Mouse (Mus musculus) hindbrain, embryonic 16.5 days (tissue): ENCODE measurements at regions not wholly inside any gene's neighbourhood (a gene's known extent, or its start where the extent isn't known, plus 50 kb on each side); places are given as distances from the start of the nearest gene placed in this dataset.
A peak's percentile ranks its signal among the peaks of the same experiment; 100 is the strongest.

Experiments used
- ATAC-seq: fragments of 200-750 bp; cut with Nextera tagmentation; 2 replicates; pipeline ENCODE4 v1.8.0; 2017; ENCODE audit warnings: moderate TSS enrichment, moderate library complexity
- H3K27ac ChIP-seq: fragments of 300-500 bp; sonication (generic); 2 replicates; pipeline ENCODE4 v1.5.1; 2014; ENCODE audit warnings: low read depth, mild to moderate bottlenecking, control low read depth, low read length, moderate library complexity
- H3K27me3 ChIP-seq: fragments of 300-500 bp; sonication (generic); replicated peaks from 2 replicates; pipeline ENCODE4 v1.6.1; 2014; ENCODE audit warnings: low read length; ENCODE audit not compliant: control insufficient read depth, insufficient read depth
- H3K36me3 ChIP-seq: fragments of 300-500 bp; sonication (generic); 2 replicates; pipeline ENCODE4 v1.6.1; 2014; ENCODE audit warnings: mild to moderate bottlenecking, low read length, moderate library complexity, mixed read lengths; ENCODE audit not compliant: control insufficient read depth, insufficient read depth
- H3K4me1 ChIP-seq: fragments of 300-500 bp; sonication (generic); 2 replicates; pipeline ENCODE4 v1.6.1; 2014; ENCODE audit warnings: low read depth, low read length; ENCODE audit not compliant: control insufficient read depth, insufficient read depth
- H3K4me2 ChIP-seq: fragments of 300-500 bp; sonication (generic); 2 replicates; pipeline ENCODE4 v1.6.1; 2014; ENCODE audit warnings: mild to moderate bottlenecking, low read length, control low read depth, moderate library complexity
- H3K4me3 ChIP-seq: fragments of 300-500 bp; sonication (generic); 2 replicates; pipeline ENCODE4 v1.5.1; 2014; ENCODE audit warnings: mild to moderate bottlenecking, low read length, control low read depth, moderate library complexity
- H3K9ac ChIP-seq: fragments of 300-500 bp; sonication (generic); 2 replicates; pipeline ENCODE4 v1.6.1; 2014; ENCODE audit warnings: low read depth, mild to moderate bottlenecking, control low read depth, low read length, moderate library complexity
- H3K9me3 ChIP-seq: fragments of 300-500 bp; sonication (generic); 2 replicates; pipeline ENCODE4 v1.6.1; 2014; ENCODE audit warnings: mild to moderate bottlenecking, low read length, moderate library complexity; ENCODE audit not compliant: control insufficient read depth
- WGBS: fragments of 180-500 bp; shearing (Covaris S2); extraction: QIAGEN DNeasy Blood & Tissue Kit; methylation state at CpG from one replicate; pipeline ENCODE4 v1.1.7; 2014; 5-methylcytosine and 5-hydroxymethylcytosine counted together

DNA sequence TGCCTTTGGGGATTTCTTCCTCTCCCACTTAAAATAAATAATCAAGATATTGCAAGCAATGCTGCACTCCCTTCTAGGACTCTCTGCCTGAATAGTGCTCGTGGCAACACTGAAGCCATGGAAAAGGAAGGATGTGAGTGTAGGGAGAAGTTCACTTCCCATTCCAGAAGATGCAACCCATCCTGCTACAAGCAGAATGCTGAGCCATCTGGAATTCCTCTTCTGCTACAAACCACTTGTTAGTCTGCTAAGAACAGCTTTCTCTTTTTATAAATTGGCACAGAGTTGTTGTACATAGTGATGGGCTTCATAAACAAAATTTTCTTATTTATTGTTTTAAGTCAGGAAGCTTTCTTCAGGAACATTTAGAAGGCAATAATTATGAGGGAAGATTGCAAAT, 215.7 kb upstream of the Lmcd1 start:
- H3K4me3 ChIP-seq, result no peak overlapping the region
- ATAC-seq, result no peak
- H3K9me3 ChIP-seq, result no peaks in the 10 kb centered on the region
- H3K36me3 ChIP-seq, result no peaks in the 10 kb centered on the region
- no peaks in the 10 kb centered on the region for H3K27me3 ChIP-seq
- H3K27ac ChIP-seq, result no peak overlapping the region
- H3K9ac ChIP-seq, result no peak overlapping the region
- 64% methylated on average over 1 of the region's 1 CpGs for WGBS
- no peaks in the 10 kb centered on the region for H3K4me1 ChIP-seq
- no peak overlapping the region for H3K4me2 ChIP-seq

DNA sequence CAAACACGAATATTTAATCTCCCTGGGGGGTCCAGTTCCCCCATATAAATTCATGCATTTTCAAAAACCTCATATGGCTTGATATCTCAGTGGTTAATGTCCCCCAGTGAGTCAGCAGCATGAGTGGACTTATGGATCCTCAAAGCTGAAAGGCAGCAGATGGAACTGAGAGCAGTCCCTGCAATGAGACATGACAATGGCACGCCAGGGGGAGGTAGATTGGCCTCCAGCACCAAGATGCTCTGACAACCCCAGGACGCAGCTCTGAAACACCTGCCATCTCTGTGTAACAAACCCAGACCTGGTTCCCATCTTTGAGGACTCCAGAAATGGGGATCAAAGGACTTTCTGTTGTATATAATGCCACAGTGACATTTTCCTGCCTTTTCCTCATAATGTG, 210.6 kb upstream of the Lmcd1 start:
- Histone ChIP-seq H3K27me3 (no peaks in the 10 kb centered on the region), H3K4me2 (no peak overlapping the region), H3K27ac (no peak overlapping the region), H3K9ac (no peak overlapping the region), H3K36me3 (no peaks in the 10 kb centered on the region), H3K9me3 (no peaks in the 10 kb centered on the region), H3K4me1 (no peaks in the 10 kb centered on the region), H3K4me3 (no peak overlapping the region)
- peak; percentile 56; the same call in 1 of the 2 replicates for ATAC-seq
- 65% methylated on average over 3 of the region's 3 CpGs for WGBS

DNA sequence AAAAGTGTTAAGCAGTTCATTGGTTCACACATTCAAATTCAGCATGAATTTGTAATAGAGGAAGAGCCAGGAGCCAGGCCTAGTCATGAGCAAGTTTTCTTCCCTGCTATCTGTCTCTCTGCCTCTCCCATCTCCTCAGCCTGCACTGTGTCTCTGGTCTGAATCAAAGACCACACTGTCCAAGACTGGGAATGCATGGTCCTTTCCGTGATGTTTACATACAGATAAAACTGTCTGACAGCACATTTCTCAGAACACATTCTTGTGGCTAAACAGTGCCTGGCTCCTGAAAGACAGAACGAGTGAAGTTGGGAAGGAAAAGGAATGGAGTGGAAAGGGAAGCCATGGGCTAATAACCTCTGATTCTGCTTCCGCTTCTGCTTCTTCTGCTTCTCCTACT, 183.0 kb upstream of the Lmcd1 start:
- WGBS, result 94% methylated on average over 3 of the region's 3 CpGs

DNA sequence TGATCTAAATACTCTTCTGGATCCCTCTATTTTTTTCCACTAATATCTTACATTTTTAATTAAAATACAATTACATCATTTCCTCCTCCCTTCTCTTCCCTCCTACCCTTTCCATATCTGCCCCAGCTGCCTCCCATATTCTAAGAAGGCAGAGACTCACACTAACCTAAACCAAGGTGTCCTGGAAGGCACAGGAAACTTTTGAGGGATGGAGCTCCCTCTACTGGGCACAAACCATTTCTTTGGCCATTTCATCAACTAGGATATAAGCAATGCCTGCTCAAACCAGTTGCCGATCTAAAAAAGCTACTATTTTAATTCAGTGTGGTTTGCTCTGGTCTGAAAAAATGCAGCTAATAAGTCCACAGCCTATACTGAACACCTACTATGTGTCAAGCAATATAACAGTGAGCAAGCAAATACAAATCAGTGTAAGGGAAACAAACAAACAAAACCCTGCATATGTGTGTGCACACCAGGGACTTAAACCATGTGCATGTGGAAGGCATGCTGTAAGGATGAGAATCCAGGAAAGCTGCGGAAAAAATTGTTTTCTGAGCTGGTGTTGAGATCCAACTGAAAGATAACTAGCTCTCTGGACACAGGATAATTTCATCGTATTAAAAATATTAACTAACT, 182.3 kb upstream of the Lmcd1 start:
- no peaks in the 10 kb centered on the region for H3K4me1 ChIP-seq
- no peaks in the 10 kb centered on the region for H3K27me3 ChIP-seq
- no peaks in the 10 kb centered on the region for H3K9me3 ChIP-seq
- 48% methylated on average over 3 of the region's 3 CpGs for WGBS
- H3K27ac ChIP-seq, result no peak overlapping the region
- H3K4me2 ChIP-seq, result no peak overlapping the region
- H3K9ac ChIP-seq, result no peak overlapping the region
- ATAC-seq, result peak; percentile 34; the same call in 1 of the 2 replicates
- H3K36me3 ChIP-seq, result no peaks in the 10 kb centered on the region
- no peak overlapping the region for H3K4me3 ChIP-seq

More for the DNA sequence above, 183.0 kb upstream of the Lmcd1 start:
- Histone ChIP-seq H3K27me3 (no peaks in the 10 kb centered on the region), H3K9me3 (no peaks in the 10 kb centered on the region), H3K4me2 (no peak overlapping the region), H3K4me3 (no peak overlapping the region), H3K9ac (no peak overlapping the region), H3K36me3 (no peaks in the 10 kb centered on the region), H3K27ac (no peak overlapping the region), H3K4me1 (no peaks in the 10 kb centered on the region)
- no peak for ATAC-seq

DNA sequence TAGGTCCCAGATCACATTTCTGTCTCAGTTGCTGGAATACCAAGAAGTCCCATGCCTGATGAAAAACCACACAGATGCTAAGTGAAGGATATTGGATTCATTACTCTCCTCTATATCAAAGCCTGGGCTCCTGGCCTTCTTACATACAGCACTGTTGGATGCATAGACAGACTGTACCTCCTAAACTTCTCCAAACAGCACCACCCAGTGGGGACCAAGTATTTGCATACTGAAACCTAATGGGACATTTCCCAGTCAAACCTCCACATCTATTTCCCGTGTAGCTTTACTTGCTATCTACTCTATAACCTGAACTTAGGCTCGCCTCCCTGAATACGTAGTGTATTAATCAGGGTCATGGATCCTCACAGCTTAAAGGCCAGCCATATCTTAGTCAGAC, 180.3 kb upstream of the Lmcd1 start:
- ATAC-seq, result no peak
- no peak overlapping the region for H3K9ac ChIP-seq
- no peak overlapping the region for H3K4me3 ChIP-seq
- no peaks in the 10 kb centered on the region for H3K4me1 ChIP-seq
- H3K4me2 ChIP-seq, result no peak overlapping the region
- no peaks in the 10 kb centered on the region for H3K27me3 ChIP-seq
- no peak overlapping the region for H3K27ac ChIP-seq
- WGBS, result 91% methylated on average over 3 of the region's 3 CpGs
- H3K9me3 ChIP-seq, result no peaks in the 10 kb centered on the region
- H3K36me3 ChIP-seq, result no peaks in the 10 kb centered on the region

DNA sequence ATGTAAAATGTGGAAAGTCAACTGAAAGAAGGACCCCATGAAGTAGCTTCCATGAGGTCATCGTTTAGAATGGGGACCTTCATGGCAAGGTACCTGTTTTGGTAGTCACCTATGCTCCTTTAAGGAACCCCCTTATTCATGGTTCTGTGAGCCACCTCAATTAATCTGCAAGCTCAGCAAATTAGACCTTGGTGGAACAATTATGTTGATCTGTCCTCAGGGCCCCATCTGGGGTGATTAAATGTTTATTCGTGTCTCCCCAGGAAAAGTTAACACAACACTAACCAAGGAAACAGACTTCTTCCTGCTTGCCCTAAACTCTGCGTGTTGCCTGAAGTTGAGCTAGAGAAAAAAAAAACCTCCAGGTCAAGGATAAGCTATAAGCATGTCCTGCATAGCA, 175.9 kb upstream of the Lmcd1 start:
- ATAC-seq, result no peak
- Histone ChIP-seq H3K36me3 (no peaks in the 10 kb centered on the region), H3K4me2 (no peak overlapping the region), H3K9ac (no peak overlapping the region), H3K27me3 (no peaks in the 10 kb centered on the region), H3K9me3 (no peaks in the 10 kb centered on the region), H3K27ac (no peak overlapping the region), H3K4me3 (no peak overlapping the region), H3K4me1 (no peaks in the 10 kb centered on the region)
- 84% methylated on average over 3 of the region's 3 CpGs for WGBS

DNA sequence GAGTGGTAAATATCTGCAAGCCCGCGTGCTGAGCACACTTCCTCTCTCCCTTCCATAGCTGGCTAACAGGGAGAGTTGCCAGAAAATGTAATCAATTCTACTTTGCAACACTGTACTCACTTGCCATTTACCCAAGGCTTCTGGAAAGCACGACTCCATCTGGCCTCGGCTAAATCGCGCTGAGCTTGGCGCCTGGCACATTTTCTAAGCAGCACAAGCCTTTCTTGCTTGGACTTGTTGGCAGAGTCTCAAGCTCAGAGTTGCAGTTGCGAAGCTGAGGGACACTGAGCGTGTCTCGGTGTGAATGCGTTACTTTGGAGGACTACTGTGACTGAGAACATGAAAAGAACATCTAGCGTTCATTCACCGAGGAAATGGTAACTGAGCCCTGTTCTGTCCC, 164.9 kb upstream of the Lmcd1 start:
- H3K36me3 ChIP-seq, result no peaks in the 10 kb centered on the region
- H3K4me1 ChIP-seq, result no peaks in the 10 kb centered on the region
- H3K27ac ChIP-seq, result no peak overlapping the region
- no peaks in the 10 kb centered on the region for H3K9me3 ChIP-seq
- H3K4me3 ChIP-seq, result no peak overlapping the region
- 79% methylated on average over 13 of the region's 13 CpGs for WGBS
- no peaks in the 10 kb centered on the region for H3K27me3 ChIP-seq
- peak; percentile 52; the same call in 1 of the 2 replicates for ATAC-seq
- H3K9ac ChIP-seq, result no peak overlapping the region
- H3K4me2 ChIP-seq, result no peak overlapping the region

DNA sequence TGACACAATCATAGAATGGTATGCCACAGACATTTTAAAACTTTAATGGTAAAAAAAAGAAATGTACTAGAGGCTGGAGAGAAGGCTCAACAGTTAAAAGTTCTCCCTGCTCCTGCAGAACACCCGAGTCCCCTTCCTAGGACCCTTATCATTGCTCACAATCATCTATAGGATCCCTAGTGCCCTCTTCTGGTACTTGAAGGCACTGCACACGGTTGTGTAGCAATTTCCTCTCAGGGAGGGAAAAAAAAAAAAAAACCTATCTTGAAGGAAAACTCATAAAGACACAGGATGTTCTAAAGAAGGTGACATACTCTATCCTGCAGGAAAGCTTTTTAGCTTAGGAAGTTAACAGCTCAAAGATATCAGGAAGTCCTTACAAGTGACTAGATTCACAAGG, 154.4 kb upstream of the Lmcd1 start:
- H3K27me3 ChIP-seq, result no peaks in the 10 kb centered on the region; the same call in 1 of the 2 replicates
- no peaks in the 10 kb centered on the region for H3K4me1 ChIP-seq
- H3K4me2 ChIP-seq, result no peak overlapping the region
- ATAC-seq, result no peak
- WGBS, result 47% methylated on average over 2 of the region's 2 CpGs
- H3K4me3 ChIP-seq, result no peak overlapping the region
- H3K9ac ChIP-seq, result no peak overlapping the region
- no peaks in the 10 kb centered on the region for H3K9me3 ChIP-seq
- H3K27ac ChIP-seq, result no peak overlapping the region
- H3K36me3 ChIP-seq, result no peaks in the 10 kb centered on the region

DNA sequence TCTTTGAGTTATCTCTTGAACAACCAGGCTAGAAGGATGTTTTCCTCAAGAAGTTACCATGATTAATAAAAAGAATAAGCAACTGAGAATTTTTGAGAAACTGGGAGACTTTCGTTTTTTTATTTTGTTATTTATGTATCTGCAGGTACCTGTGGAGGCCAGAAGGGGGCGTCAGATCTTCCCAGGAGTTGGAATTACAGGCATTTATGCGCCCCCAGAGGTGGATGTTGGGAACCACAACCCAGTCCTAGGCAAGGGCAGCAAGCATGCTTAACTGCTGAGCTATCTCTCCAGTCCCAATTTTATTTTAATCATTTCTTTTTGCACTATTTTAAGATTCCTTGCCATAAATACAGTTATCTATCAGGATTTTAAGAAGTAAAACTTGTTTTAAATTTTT, 140.0 kb upstream of the Lmcd1 start:
- H3K27ac ChIP-seq, result no peak overlapping the region
- H3K9ac ChIP-seq, result no peak overlapping the region
- no peaks in the 10 kb centered on the region for H3K27me3 ChIP-seq
- no peak for ATAC-seq
- 35% methylated on average over 3 of the region's 3 CpGs for WGBS
- no peaks in the 10 kb centered on the region for H3K4me1 ChIP-seq
- no peaks in the 10 kb centered on the region for H3K9me3 ChIP-seq
- no peaks in the 10 kb centered on the region for H3K36me3 ChIP-seq
- H3K4me2 ChIP-seq, result no peak overlapping the region
- H3K4me3 ChIP-seq, result no peak overlapping the region
